Comparison of ENCODE assay signal across 1 mouse cellular context in genomic region chr11:3963610-3964415, GRCm38 (mm10).
TF ChIP-seq lines count a peak whose summit lies in the region.

Gene Pes1 (plus strand): TSS chr11:3963975.

TF ChIP-seq in CH12.LX, 34 proteins besides CTCF, POLR2A, EP300 and RAD21 (continued from another document):
- TF ChIP-seq MEF2A (IDR thresholded peaks at IDR 0.05; ENCODE audit: borderline replicate concordance, low read depth, low read length) (peak; percentile 69; the same call in 1 of the 2 replicates), CHD2 (IDR thresholded peaks at IDR 0.05; ENCODE audit: low read length) (no peak), NELFE (IDR thresholded peaks at IDR 0.05; ENCODE audit: low read depth, low read length) (no peak), TCF12 (IDR thresholded peaks at IDR 0.05; ENCODE audit: low read depth, low read length) (peak; percentile 82), NRF1 (IDR thresholded peaks at IDR 0.05; ENCODE audit: low read depth, low read length) (no peak), MAZ (IDR thresholded peaks at IDR 0.05; ENCODE audit: low read depth, low read length) (no peak), RCOR1 (conservative IDR thresholded peaks at IDR 0.05; ENCODE audit: low read depth, low read length) (peak; percentile 74; the same call in 1 of the 2 replicates), IRF4 (IDR thresholded peaks at IDR 0.05; ENCODE audit: low read depth, low read length) (peak; percentile 51; the same call in 1 of the 2 replicates), POLR2AphosphoS2 (IDR thresholded peaks at IDR 0.05; ENCODE audit: low read depth, low read length) (no peak), ZC3H11A (IDR thresholded peaks at IDR 0.05; ENCODE audit: low read depth, low read length) (no peak), MAX (IDR thresholded peaks at IDR 0.05; ENCODE audit: low read length) (peak; percentile 100), USF1 (IDR thresholded peaks at IDR 0.05; ENCODE audit: low read depth, low read length) (peak; percentile 69)
